Mouse (Mus musculus) thymus, postnatal 14 days (tissue): ENCODE measurements around the gene Sbno2.
A peak's percentile ranks its signal among the peaks of the same experiment; 100 is the strongest.

Experiments
- DNase-seq: peaks from one replicate; pipeline ENCODE4 v3.0.0; 2021

The Sbno2 gene

GRCm38 (mm10) chr10:80141786-80142529, 36.6 kb upstream of the Sbno2 start:
- DNase-seq = peak; percentile 95

GRCm38 (mm10) chr10:80141243-80141642, 35.9 kb upstream of the Sbno2 start:
- peak; percentile 98 for DNase-seq

- DNase-seq = no peak
Measured at GRCm38 (mm10) chr10:80140666-80141035, 35.3 kb upstream of the Sbno2 start, which contains the start of gene Cbarp. Gene Cbarp (minus strand): TSS chr10:80140835.

- no peak for DNase-seq
Measured at GRCm38 (mm10) chr10:80139975-80140665, 34.7 kb upstream of the Sbno2 start.

- DNase-seq = no peak
Measured at GRCm38 (mm10) chr10:80139439-80139775, 34.0 kb upstream of the Sbno2 start.

- DNase-seq = peak; percentile 76
Measured at GRCm38 (mm10) chr10:80138553-80139438, 33.4 kb upstream of the Sbno2 start, which contains the start of gene Atp5d. Gene Atp5d (plus strand): TSS chr10:80138632.

GRCm38 (mm10) chr10:80137626-80138552, 32.5 kb upstream of the Sbno2 start:
- DNase-seq = no peak

- peak; percentile 53 for DNase-seq
Measured at GRCm38 (mm10) chr10:80136952-80137625, 31.7 kb upstream of the Sbno2 start.

- no peak for DNase-seq
Measured at GRCm38 (mm10) chr10:80136179-80136951, 31.0 kb upstream of the Sbno2 start.

GRCm38 (mm10) chr10:80135641-80136040, 30.3 kb upstream of the Sbno2 start:
- no peak for DNase-seq

GRCm38 (mm10) chr10:80135161-80135560, 29.8 kb upstream of the Sbno2 start:
- no peak for DNase-seq

GRCm38 (mm10) chr10:80134421-80134820, 29.1 kb upstream of the Sbno2 start:
- no peak for DNase-seq

- DNase-seq = peak; percentile 50
Measured at GRCm38 (mm10) chr10:80133226-80133849, 28.0 kb upstream of the Sbno2 start.

GRCm38 (mm10) chr10:80131952-80132350, 26.6 kb upstream of the Sbno2 start:
- no peak for DNase-seq

- DNase-seq = no peak
Measured at GRCm38 (mm10) chr10:80131316-80131951, 26.1 kb upstream of the Sbno2 start.

- DNase-seq = no peak
Measured at GRCm38 (mm10) chr10:80130403-80131031, 25.1 kb upstream of the Sbno2 start.

GRCm38 (mm10) chr10:80129846-80130245, 24.5 kb upstream of the Sbno2 start:
- DNase-seq = no peak

GRCm38 (mm10) chr10:80127920-80128319, 22.5 kb upstream of the Sbno2 start:
- no peak for DNase-seq

- no peak for DNase-seq
Measured at GRCm38 (mm10) chr10:80123932-80124562, 18.7 kb upstream of the Sbno2 start.
